Mouse (Mus musculus) large intestine, adult 2 months (tissue): ENCODE measurements around the gene Tsks. TPM values are rescaled to one million over a fixed set of nuclear protein-coding genes. Genes with fewer than 3 reads are reported as not detected.

ENCODE experiments used
- DNase-seq: peaks from one replicate; pipeline ENCODE4 v3.0.0-alpha.2; 2012; ENCODE audit warnings: low read depth, low spot score
- WGBS: fragments of 180-500 bp; shearing (Covaris S2); methylation state at CpG from one replicate; pipeline ENCODE4 v1.1.7; 2018; 5-methylcytosine and 5-hydroxymethylcytosine counted together
- polyA plus RNA-seq: library from polyadenylated mRNA; depleted of rRNA; stranded (reverse); fragments of >200 nt; gene quantifications from 2 replicates; pipeline ENCODE4 v1.2.3, GENCODE M21; 2012; rRNA removed

Gene Tsks
- not detected in 2 replicates for polyA plus RNA-seq

DNA sequence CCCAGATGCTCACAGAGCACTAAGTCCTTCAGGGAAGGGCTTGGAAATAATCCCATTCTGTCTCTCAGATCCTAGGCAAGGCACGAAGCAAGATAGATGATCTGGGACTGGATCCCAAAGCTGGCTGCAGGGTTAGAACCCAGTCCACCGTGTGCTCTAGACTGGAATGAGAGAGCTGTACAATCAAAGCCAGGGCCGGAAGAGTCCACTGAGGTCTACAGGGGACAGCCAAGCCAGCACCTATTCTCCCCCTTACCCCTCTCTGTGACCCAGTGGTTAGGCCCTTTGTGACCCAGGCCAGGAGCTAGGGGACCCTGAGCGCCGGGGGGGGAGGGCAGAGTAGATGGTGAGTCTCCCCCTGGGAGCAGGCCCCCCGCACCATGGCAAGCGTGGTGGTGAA is at the start of gene Tsks:
Gene Tsks (plus strand): TSS at position 301 of the 400 bp plus-strand sequence.
- 76% methylated on average over 7 of the region's 7 CpGs for WGBS
- no peak for DNase-seq

DNA sequence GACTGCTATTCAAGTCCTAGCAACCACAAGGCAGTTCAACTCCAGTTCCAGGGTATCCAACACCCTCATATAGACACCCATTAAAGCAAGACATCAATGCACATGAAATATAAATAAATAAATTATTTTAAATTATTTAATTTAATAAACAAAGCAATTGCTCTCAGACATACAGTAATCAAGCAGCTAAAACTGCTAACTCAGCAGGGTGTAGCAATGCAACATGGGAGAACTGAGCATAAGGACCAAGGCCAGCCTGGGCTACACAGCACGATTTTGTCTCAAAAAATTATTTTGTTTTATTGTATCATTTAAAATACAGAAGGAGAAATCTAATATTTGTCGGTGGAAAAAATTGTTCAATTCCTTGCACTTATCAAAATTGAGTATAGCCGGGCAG is 48.8 kb upstream of the Tsks start:
- 84% methylated on average over 3 of the region's 3 CpGs for WGBS
- no peak for DNase-seq

DNA sequence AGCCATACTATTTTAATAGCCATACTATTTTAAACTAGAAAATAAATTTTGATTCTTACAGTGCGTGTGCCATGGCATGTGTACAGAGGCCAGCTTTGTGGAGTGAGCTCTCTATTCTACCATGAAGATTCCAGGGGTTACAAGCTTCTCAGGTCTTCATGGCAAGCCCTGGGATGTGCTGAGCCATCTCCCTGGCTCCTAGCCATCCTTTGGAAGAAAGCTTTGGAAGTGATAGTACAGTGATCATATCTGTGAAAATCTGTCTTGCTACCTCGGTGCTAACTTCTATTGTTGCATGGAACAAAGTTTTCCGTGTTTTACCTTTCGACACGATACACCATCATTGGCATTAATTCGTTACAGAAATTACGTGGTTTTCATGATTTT is 47.8 kb upstream of the Tsks start:
- 61% methylated on average over 7 of the region's 7 CpGs for WGBS
- no peak for DNase-seq

DNA sequence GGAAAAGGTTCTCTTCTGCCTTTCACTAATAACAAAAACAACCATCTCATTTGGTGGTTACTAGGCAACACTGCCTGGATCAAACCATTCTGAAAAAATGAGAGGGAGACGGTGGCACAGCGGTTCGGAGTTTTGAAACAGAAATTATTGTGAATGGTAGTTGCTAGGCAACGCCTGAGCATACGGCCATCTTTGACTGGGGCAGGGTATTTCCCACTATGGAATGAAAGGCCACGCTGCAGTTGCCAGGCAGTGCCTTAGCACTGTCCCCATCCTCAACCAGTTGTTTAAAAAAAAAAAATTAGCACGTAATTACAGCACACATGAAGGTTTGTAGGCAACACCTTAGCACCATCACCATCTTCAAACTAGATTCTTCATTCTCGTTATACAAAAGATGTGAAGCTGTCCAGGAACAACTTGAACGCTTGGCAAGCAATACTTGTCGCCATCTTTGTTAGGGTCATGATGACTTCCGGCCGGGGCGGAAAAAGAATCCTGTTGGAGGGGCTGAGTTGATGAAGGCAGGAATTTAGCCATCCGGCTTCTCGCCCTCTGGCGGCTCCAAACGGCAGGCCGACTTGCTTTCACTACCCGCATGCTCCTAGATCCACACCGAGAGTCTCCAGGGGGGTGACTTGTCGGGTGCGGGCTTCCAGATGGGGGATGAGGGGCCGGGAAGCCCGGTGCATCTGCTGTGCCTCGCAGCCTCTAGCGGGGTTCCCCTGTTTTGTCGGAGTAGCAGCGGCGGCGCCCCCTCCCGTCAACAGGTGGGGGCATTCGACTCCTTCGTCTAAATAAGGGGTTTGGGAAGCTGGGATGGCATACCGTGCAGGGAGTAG is 47.2 kb upstream of the Tsks start, which contains the start of gene Fuz:
Gene Fuz (plus strand): TSS at position 487 of the 842 bp plus-strand sequence.
- WGBS, result 1% methylated on average over 34 of the region's 34 CpGs
- peak; percentile 68 for DNase-seq

DNA sequence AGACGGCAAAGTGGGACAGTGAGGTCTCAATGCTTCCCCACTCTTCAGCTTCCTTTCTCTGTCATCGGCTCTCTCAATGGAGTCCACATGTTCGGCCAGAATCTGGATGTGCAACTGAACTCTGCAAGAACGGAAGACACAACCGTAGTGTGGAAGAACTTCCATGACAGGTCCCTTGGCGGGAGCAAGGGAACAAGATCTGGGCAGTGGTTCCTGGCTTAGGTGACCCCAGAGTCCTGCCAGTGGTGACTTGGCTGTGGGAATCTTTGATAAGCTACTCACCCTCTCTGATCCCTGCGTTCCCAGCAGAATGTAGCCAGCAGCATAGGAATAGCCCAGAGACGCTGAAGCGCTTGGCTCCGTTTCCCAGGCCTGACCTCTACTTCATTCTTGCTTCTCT is 46.5 kb upstream of the Tsks start:
- WGBS, result 42% methylated on average over 10 of the region's 10 CpGs
- no peak for DNase-seq

DNA sequence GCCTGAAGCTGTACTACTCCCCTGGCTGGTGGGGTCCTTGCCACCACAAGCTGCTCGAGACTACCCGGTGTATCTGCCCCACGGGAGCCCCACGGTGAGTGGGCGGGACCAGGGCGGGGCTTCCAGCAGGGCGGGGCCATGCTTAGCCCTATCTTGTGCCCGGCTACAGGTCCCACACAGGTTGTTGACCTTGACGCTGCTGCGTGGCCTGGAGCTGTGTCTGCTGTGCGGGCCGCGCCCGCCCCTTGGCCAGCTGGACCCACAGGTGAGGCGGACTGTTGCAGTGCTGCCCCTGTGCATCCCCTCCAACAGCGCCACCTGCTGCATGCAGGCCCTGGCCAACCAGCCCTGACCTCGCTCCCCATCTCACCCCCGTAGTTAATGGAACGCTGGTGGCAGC is 44.4 kb upstream of the Tsks start:
- no peak for DNase-seq
- 30% methylated on average over 19 of the region's 19 CpGs for WGBS

DNA sequence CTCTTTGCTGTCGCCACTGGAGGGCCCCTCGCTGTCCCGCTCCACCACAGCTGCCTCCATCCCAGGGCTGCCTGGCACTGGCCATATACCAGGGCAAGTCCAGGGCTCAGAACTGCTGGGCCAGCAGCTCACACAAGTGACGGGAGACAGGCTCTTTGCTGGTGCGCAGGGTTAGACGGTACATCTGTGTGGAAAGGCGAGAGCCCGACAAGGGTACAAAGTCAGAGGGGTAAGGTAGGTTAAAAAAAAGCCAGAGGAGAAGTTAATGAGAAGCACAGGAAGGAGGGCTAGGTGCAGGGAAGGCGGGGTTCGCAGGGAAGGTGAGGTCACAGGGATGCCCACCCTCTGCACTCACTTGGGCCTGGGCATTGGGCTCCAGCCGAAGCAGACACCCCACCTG is 42.4 kb upstream of the Tsks start:
- no peak for DNase-seq
- WGBS, result 90% methylated on average over 11 of the region's 11 CpGs

DNA sequence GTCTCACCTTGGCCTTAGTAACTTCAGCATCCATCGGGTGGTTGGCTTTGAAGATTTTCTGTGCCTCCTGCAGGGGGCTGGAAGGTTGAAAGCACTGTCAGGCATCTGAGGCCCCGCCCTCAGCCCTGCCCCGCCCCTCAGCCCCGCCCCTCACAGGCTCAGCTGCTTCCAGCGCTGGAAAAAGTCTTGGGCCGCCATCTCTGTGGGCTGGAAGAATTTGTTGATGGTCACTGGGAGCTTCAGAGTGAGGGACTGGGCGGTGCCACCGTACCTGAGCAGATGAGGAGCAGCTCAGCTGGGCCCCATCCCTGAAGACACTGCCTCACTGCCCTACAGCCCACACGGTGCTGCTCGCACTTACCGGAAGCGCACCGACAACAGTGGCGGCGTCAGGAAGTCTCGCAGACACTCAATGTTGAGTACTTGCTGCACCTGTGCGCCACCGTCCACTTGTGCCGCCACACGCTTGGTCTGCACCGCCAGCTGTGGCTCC is 41.7 kb upstream of the Tsks start:
- DNase-seq, result no peak
- 19% methylated on average over 21 of the region's 21 CpGs for WGBS

DNA sequence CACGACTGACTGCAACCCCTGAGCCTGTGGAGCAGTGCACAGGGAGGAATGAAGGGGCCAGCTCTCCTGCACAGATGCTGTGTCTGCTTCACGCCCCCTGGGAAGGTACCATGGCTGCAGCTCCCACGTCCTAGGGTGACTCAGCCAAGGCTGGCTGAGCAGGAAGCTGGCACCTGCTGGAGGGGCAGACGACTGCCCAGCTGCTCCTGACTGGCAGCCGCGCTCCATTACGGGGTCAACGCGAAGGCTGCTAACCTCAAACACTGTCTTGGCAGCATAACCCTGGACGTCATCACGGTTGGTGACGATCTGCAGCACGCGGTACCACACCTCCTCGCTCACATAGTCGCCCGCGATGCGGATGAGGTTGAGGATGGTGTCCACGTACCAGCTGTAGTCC is 37.6 kb upstream of the Tsks start:
- 86% methylated on average over 20 of the region's 20 CpGs for WGBS
- no peak for DNase-seq

DNA sequence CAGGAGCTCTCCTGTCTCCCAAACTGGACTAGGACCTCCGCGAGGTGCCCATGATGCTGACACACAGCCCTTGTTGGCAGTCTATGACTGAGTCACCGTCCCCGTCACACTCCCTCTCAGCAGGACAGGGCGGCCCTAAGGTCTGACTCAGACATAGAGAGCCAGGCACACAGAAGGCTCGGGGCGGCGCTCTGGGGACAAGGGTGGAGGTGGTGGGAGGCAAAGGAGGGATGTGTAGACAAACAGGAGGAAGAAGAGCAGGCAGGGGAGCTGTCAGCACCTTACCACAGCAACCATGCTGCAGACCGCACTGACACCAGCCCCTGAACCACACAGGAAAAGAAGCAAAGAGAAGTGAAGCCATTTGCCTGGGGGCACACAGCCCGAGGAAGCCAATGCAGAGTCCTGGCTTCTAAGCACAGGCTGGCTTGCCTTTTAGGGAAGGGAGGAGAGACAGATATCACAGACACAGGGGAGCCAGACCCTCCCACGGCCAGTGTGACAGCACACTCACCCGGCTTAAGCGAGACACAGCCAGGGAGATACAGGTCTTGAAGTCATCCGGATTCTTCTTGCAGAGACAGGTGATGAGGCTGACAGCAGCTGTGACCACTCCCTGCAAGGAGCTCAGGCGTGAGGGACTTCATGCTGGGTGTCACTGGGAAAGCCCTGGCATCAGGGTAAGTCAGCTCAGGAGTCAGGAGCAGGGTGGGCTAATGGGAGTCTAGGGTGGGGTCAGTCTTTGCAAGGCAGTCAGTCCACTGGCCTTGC is 34.1 kb upstream of the Tsks start:
- DNase-seq, result no peak
- 87% methylated on average over 15 of the region's 15 CpGs for WGBS

DNA sequence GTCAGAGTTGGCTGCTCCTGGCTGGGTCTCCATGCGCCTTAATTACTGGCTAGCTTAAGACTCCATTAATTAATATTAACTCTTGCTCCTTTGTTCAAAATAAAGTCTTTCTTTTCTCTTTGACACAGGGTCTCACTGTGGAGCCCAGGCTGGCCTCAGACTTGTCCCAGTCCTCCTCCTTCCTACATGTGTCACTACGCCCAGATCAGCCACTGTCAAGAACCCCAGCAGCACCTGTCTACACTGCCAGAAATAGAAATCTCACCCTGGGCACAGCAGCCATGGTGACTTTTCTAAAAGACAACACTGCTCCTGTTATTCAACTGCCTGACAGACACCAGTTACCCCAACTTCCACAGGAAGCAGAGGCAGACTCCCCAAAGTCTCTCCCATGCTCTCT is 28.6 kb upstream of the Tsks start:
- 96% methylated on average over 2 of the region's 2 CpGs for WGBS
- no peak for DNase-seq

DNA sequence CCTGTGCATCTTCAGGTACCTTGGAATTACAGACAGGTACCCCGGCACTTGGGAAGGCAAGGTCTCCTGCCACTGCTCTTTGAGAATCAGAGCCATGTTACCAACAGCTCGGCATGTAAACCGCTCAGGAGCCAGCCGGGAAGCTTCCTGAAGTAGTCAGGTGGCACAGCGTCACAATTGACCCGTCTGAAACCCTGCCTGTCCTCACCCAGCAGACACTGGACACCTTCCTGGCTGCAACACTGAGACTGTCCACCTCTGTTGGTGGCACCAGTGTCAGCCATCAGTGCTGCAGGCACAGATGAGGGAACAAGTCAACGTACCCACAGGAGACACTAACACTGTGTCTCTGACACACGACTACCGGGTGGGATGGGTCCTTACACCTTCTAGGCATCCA is 27.7 kb upstream of the Tsks start:
- WGBS, result 96% methylated on average over 9 of the region's 9 CpGs

DNA sequence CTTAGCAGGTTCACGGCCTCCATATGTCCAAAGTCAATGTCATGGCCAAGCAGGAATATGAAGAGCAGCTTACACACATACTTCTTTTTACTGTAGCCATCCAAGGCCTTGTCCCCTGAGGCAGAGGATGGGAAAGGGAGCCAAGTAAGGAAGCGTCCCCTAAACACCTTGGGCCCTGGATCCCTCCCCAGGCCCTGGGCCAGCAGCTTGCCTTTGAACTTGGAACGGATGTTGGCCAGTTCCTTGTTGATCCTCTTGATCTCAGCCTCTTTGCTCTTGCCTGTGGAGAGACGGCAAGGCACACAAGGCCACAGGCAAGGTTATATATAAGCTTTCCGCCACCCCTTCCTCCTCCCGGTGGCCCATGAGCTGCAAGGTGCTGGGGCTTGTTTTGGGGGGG is 26.8 kb upstream of the Tsks start:
- WGBS, result 84% methylated on average over 6 of the region's 6 CpGs
- no peak for DNase-seq

More for the DNA sequence above, 27.7 kb upstream of the Tsks start:
- DNase-seq, result no peak

DNA sequence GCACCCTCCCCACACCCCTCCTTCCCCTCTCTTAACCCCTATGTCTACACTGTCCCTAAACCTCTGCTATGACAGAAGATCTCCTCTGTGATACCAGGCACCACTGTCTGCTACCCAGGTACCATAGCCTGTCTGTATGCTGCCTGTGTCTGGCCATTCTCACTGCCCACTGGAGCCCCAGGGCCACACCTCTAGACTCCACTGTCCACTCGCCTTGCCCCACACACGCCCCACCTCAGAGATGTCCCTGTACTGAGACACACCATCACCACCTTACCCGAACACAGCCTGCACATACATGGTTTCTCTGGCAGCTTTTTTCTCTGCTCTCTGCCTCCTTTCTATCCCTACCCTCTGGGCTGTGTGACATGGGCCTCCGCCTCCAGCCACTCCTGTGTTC is 26.1 kb upstream of the Tsks start:
- no peak for DNase-seq
- WGBS, result 90% methylated on average over 4 of the region's 4 CpGs

DNA sequence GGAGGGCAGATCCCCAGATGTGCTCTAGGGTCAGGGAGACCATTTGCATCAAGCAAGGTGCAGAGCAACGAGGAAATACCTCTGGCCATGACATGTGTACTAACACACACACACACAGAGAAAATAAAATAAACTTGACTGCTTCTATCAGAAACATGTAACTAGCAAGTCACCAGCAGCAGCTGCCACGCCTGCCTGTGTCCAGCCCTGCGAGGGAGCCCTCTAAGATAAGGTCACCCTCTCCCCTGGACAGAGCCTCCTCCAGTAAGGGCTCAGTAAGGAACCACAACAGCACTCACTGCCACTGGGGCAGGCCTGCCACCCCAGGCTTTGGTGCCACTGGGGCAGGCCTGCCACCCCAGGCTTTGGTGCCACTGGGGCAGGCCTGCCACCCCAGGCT is 24.8 kb upstream of the Tsks start:
- WGBS, result 48% methylated on average over 3 of the region's 3 CpGs
- no peak for DNase-seq

DNA sequence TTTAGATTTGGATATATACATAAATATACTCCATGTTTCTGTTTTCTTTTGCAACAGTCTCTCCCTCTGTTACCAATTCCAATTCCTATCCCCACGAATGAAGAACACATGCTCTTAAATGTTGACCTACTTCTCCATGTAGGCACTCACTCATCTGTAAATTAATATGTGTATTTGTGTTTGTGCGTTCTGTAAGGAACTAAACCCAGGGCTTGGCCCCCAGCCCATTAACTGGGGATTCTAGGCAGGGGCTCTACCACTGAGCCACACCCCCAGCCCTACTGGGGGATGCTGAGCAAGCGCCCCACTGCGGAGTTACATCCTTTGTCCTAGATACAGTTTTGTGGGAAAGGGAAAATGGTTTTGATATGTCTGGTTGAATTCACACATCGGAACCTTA is 23.9 kb upstream of the Tsks start:
- no peak for DNase-seq
- WGBS, result 89% methylated on average over 5 of the region's 5 CpGs

DNA sequence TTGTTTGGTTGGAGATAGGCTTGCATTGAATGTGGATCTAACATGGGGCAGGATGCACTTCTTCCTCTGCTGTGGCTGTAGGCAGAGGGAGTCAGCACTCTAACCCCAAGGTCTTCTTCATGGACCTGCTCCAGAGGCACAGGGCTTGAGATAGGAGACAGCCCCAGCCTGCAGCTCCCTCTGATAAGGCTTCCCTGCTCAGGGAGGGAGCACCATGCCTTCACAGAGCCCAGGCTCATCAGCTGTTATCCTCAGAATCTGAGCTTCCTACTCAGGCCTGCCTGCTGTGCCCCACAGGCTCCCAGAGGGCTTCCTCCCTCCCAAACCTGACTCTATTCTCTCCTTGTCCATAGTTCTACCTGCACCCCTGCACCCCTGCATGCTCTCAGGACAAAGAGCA is 20.5 kb upstream of the Tsks start:
- no peak for DNase-seq

DNA sequence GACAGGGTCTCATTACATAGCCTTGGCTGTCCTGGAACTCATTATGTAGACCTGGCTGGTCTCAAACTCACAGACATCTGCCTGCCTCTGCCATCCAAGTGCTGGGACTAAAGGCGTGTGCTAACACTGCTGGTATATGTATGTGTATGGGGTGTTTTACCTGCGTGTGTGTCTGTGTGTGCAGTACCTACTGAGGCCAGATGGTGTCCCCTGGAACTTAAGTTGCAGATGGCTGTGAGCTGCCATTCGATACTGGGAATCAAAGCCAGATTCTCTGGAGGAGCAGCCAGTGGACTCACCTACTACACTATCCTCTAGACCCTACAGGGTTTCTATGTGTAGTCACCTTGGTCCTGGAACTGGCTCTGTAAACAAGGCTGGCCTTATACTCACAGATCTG is 17.5 kb upstream of the Tsks start:
- DNase-seq, result no peak
- 65% methylated on average over 3 of the region's 3 CpGs for WGBS

DNA sequence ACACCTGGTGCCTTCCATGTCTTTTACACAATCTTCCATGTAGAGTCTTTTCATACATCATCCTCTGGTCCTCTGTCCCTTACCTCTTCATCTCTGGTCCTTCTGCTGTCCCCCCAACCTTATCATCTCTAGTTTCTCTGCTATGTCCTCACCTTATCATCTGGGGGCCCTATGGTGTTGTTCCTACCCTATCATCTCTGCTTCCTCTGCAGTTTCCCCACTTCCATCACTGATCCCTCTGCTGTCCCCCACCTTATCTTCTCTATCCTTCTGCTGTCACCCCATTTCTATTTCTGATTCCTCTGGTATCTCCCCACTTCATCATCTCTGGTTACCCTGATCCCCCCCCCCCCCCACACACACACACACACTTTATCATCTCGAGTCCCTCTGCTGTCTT is 14.4 kb upstream of the Tsks start:
- DNase-seq, result no peak
- WGBS, result 0% methylated on average over 1 of the region's 1 CpGs

DNA sequence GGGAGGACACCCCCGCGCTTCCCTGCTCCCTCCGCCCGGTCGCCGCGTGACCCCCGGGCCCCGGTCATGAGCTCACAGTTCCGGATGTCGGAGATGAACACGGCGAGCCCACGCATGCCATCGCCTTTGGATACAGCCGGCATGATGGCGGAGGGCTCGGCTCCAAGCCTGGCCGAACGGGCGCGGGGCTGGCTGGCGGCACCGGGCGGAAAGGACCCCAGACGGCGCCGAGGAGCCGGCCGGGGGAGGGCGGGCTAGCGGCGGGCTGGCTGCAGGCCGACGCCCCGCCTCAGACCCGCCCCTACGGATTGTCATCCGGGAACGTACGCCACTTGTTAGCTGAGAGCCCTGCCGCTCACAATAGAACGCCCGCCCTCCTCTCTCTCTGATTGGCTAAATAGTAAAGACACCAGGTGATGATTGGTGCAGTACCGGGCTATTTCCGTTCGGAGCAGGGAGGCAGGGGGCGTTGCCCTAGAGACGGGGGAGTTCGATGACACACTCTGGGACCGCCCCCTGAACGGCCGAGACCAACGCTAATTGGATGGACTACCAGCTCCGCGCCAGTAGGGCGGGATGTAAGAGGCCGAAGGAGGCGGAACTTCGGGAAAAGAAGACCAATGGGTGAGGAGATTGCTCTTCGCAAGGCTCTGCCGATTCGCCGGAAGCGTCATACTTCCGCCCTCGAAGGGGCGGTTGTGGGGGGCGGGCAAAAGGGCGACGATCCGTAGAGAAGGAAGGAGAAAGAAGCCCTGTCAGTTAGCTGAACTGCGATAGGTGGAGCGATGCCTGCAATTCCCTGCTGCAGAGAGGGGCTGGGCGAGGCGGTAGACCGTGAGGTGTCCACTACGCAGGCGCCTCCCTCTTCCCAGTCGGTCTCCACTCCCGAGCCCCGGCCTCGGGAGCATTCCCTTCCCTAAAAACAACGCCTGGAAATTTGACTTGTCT is 13.5 kb upstream of the Tsks start, which contains the start of gene Ap2a1:
Gene Ap2a1 (minus strand): TSS at position 293 of the 948 bp plus-strand sequence.
- WGBS, result under 1% methylated on average over 84 of the region's 84 CpGs
- DNase-seq, result peak; percentile 98
